Mouse (Mus musculus): Measurements from ENCODE around the gene Zan. TPM values are rescaled to one million over a fixed set of nuclear protein-coding genes. Genes with fewer than 3 reads are reported as not detected.

Gene Zan
- polyA plus RNA-seq, 1 experiment: not detected

- Histone ChIP-seq H3K4me1 (ENCODE audit: control insufficient read depth, insufficient read depth, low read length) (peaks cover 3% of the 10 kb centered on the region; the same call in 1 of the 2 replicates), H3K27ac (ENCODE audit: control insufficient read depth, insufficient read depth, low read depth, low read length, poor library complexity) (no peak overlapping the region), H3K4me3 (replicated peaks; ENCODE audit: control insufficient read depth, low read depth, low read length) (no peak overlapping the region)
- no peak for TF ChIP-seq CTCF (IDR thresholded peaks at IDR 0.05; ENCODE audit: control insufficient read depth, insufficient read depth, low read length)
- no peak for TF ChIP-seq POLR2A (IDR thresholded peaks at IDR 0.05; ENCODE audit: borderline replicate concordance, control insufficient read depth, low read depth, low read length)
- WGBS: 78% methylated on average over 7 of the region's 7 CpGs
These were observed 134.4 kb downstream of the Zan start for GRCm38 (mm10) chr5:137342407-137343012.

GRCm38 (mm10) chr5:137340222-137340621 is 136.6 kb downstream of the Zan start:
- H3K4me3 ChIP-seq (replicated peaks; ENCODE audit: control insufficient read depth, low read depth, low read length): no peak overlapping the region
- peak overlapping the region; percentile 28; the same call in 1 of the 2 replicates for H3K27ac ChIP-seq (ENCODE audit: control insufficient read depth, insufficient read depth, low read depth, low read length, poor library complexity)
- no peak for TF ChIP-seq POLR2A (IDR thresholded peaks at IDR 0.05; ENCODE audit: borderline replicate concordance, control insufficient read depth, low read depth, low read length)
- TF ChIP-seq CTCF (IDR thresholded peaks at IDR 0.05; ENCODE audit: control insufficient read depth, insufficient read depth, low read length): no peak
- WGBS: 62% methylated on average over 6 of the region's 6 CpGs
- peaks cover 3% of the 10 kb centered on the region; the same call in 1 of the 2 replicates for H3K4me1 ChIP-seq (ENCODE audit: control insufficient read depth, insufficient read depth, low read length)

GRCm38 (mm10) chr5:137339290-137339979 is 137.4 kb downstream of the Zan start:
- Histone ChIP-seq H3K4me1 (ENCODE audit: control insufficient read depth, insufficient read depth, low read length) (peaks cover 3% of the 10 kb centered on the region; the same call in 1 of the 2 replicates), H3K27ac (ENCODE audit: control insufficient read depth, insufficient read depth, low read depth, low read length, poor library complexity) (peak overlapping the region; percentile 9; the same call in 1 of the 2 replicates), H3K4me3 (replicated peaks; ENCODE audit: control insufficient read depth, low read depth, low read length) (peak overlapping the region; percentile 9)
- TF ChIP-seq POLR2A (IDR thresholded peaks at IDR 0.05; ENCODE audit: borderline replicate concordance, control insufficient read depth, low read depth, low read length) (no peak), CTCF (IDR thresholded peaks at IDR 0.05; ENCODE audit: control insufficient read depth, insufficient read depth, low read length) (no peak)
- 28% methylated on average over 22 of the region's 22 CpGs for WGBS

DNA sequence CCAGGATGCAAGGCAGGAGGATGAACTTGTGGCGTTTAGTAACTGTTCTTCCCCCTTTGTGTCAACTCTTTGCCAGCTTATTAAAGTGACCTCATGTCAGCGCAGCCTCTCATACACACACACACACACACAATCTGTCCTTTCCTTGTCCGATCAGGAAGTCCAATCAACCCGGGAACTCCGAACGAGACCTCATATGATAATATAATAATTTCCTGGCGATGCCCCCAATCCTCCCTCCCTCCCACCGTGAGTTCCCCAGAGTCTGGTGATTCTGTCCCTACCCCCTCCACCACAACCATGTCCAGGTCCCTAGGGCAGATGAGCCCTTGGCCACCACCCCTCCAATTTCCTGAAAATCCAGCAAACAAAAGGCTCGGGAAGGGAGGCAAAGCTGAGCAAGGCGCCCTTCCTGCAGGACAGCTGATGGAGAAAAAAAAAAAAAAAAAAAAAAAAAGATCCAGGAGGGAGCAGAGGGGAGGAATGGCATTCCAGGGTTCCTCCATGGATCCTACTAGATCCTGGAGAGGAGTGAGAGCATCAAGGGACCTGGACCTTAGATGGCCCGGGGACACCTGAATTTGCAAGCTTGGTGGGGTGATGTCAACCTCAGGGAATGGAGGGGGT is 138.1 kb downstream of the Zan start:
- peak overlapping the region; percentile 72 for H3K4me3 ChIP-seq (replicated peaks; ENCODE audit: control insufficient read depth, low read depth, low read length)
- peaks cover 3% of the 10 kb centered on the region; the same call in 1 of the 2 replicates for H3K4me1 ChIP-seq (ENCODE audit: control insufficient read depth, insufficient read depth, low read length)
- WGBS: 0% methylated on average over 11 of the region's 11 CpGs
- no peak for TF ChIP-seq CTCF (IDR thresholded peaks at IDR 0.05; ENCODE audit: control insufficient read depth, insufficient read depth, low read length)
- TF ChIP-seq POLR2A (IDR thresholded peaks at IDR 0.05; ENCODE audit: borderline replicate concordance, control insufficient read depth, low read depth, low read length): no peak
- no peak overlapping the region for H3K27ac ChIP-seq (ENCODE audit: control insufficient read depth, insufficient read depth, low read depth, low read length, poor library complexity)

GRCm38 (mm10) chr5:137338256-137338655 is 138.6 kb downstream of the Zan start:
- H3K4me1 ChIP-seq (ENCODE audit: control insufficient read depth, insufficient read depth, low read length): peaks cover 3% of the 10 kb centered on the region; the same call in 1 of the 2 replicates
- 0% methylated on average over 19 of the region's 19 CpGs for WGBS
- H3K4me3 ChIP-seq (replicated peaks; ENCODE audit: control insufficient read depth, low read depth, low read length): peak overlapping the region; percentile 72
- TF ChIP-seq CTCF (IDR thresholded peaks at IDR 0.05; ENCODE audit: control insufficient read depth, insufficient read depth, low read length) (no peak), POLR2A (IDR thresholded peaks at IDR 0.05; ENCODE audit: borderline replicate concordance, control insufficient read depth, low read depth, low read length) (peak; percentile 44; the same call in 1 of the 2 replicates)
- H3K27ac ChIP-seq (ENCODE audit: control insufficient read depth, insufficient read depth, low read depth, low read length, poor library complexity): no peak overlapping the region

DNA sequence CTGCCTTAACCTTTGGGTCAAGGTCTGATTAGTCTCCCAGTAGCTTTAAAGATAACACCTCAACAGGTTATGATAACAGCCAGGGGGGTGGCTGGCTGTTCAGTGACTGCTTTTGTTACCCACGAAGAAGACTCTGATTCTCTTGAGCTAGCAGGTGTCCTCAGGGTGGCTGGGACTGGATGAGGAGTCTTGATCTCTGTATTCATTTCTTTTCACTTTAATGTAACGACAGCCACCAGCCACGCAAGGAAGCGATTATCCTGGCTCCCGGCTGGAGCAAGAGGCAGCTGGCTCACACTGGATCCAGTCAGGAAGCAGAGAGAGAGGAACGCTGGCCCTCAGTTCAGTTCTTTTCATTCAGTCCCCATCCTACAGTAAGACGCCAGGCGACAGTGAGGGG is 139.7 kb downstream of the Zan start:
- WGBS: 83% methylated on average over 8 of the region's 8 CpGs
- Histone ChIP-seq H3K4me3 (replicated peaks; ENCODE audit: control insufficient read depth, low read depth, low read length) (no peak overlapping the region), H3K27ac (ENCODE audit: control insufficient read depth, insufficient read depth, low read depth, low read length, poor library complexity) (no peak overlapping the region), H3K4me1 (ENCODE audit: control insufficient read depth, insufficient read depth, low read length) (peaks cover 3% of the 10 kb centered on the region; the same call in 1 of the 2 replicates)
- TF ChIP-seq POLR2A (IDR thresholded peaks at IDR 0.05; ENCODE audit: borderline replicate concordance, control insufficient read depth, low read depth, low read length): no peak

GRCm38 (mm10) chr5:137335066-137335465 is 141.8 kb downstream of the Zan start:
- H3K27ac ChIP-seq (ENCODE audit: control insufficient read depth, insufficient read depth, low read depth, low read length, poor library complexity): no peak overlapping the region
- no peak overlapping the region for H3K4me3 ChIP-seq (replicated peaks; ENCODE audit: control insufficient read depth, low read depth, low read length)
- TF ChIP-seq CTCF (IDR thresholded peaks at IDR 0.05; ENCODE audit: control insufficient read depth, insufficient read depth, low read length): no peak
- no peak for TF ChIP-seq POLR2A (IDR thresholded peaks at IDR 0.05; ENCODE audit: borderline replicate concordance, control insufficient read depth, low read depth, low read length)
- 81% methylated on average over 6 of the region's 6 CpGs for WGBS
- peaks cover 3% of the 10 kb centered on the region; the same call in 1 of the 2 replicates for H3K4me1 ChIP-seq (ENCODE audit: control insufficient read depth, insufficient read depth, low read length)

DNA sequence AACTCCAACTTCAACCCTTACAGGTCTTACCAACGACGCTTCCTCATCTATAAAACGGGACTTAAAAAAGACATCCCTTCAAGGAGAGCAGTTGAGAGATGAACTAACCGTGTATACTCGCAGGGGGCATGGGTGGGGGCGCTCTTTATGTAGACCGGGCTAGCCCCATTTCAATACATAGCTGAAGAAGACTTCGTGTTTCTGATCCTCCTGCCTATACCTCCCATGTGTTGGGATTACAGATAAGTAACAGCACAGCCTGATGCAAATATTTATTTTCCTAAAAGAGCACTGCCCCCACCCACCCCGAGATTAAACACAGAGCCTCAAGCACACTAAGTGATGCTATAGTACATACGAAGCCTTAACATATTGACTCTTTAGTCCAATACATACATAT is 142.5 kb downstream of the Zan start:
- no peak overlapping the region for H3K27ac ChIP-seq (ENCODE audit: control insufficient read depth, insufficient read depth, low read depth, low read length, poor library complexity)
- no peaks in the 10 kb centered on the region; the same call in 1 of the 2 replicates for H3K4me1 ChIP-seq (ENCODE audit: control insufficient read depth, insufficient read depth, low read length)
- WGBS: 37% methylated on average over 10 of the region's 10 CpGs
- no peak overlapping the region for H3K4me3 ChIP-seq (replicated peaks; ENCODE audit: control insufficient read depth, low read depth, low read length)
- TF ChIP-seq CTCF (IDR thresholded peaks at IDR 0.05; ENCODE audit: control insufficient read depth, insufficient read depth, low read length): no peak
